Mouse (Mus musculus) layer of hippocampus, adult 2 months (tissue): ENCODE measurements at regions not wholly inside any gene's neighbourhood (a gene's known extent, or its start where the extent isn't known, plus 50 kb on each side); places are given as distances from the start of the nearest gene placed in this dataset.

Source experiments
- DNase-seq, 2 experiments: peaks; one replicate each; pipeline ENCODE4 v3.0.0; 2022; ENCODE audit warnings: low spot score in 2 of 2
- H3K27ac ChIP-seq: fragments of 200-600 bp; 2 replicates; pipeline ENCODE4 v1.8.1; 2022
- H3K4me3 ChIP-seq: fragments of 200-600 bp; 2 replicates; pipeline ENCODE4 v1.8.1; 2022; ENCODE audit warnings: mild to moderate bottlenecking
- CTCF ChIP-seq: fragments of 200-600 bp; conservative IDR thresholded peaks from 2 replicates; pipeline ENCODE4 v1.8.1; 2022; ENCODE audit warnings: antibody characterized with exemption, mild to moderate bottlenecking, moderate library complexity

DNA sequence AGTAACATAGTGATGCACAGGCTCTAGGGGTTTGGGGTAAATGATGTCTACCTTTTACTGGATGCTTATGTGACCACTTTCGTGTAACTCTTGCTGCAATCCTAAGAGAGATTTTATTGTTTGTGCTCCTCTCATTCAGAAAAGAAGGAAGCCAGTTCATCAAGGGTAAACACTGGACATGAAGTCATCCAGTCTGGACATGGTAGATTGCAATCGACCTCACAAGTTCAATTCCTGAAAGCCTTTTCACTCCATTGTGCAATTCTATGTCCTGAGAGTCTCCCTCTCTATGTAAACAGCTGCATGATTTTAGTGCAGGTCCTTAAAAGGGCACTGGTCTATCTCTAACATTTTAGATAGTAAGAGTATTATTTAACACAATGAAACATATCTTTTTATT is 73.5 kb upstream of the Gm16223 start:
- TF ChIP-seq CTCF: no peak
- Histone ChIP-seq H3K4me3 (no peak overlapping the region), H3K27ac (no peak overlapping the region)
- no peak for DNase-seq

DNA sequence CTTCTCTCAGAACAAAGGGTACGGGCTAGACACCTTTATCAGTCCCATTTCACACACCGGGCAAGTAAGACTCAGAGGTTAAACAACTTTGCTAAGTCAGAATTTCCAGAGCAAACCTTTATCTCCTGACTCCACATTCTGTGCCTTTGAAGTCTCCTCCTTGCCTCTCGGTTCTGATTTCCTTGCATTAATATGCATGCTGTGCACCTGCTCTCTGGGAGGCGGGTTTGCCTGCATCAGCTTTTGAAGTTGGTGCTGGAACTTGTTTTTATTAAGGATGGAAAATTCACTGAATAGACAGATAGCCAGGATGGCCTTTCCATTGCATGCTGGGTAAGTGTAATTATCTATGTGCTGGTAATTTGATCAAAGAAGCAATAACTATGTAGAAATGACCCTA is 84.2 kb upstream of the Gm16223 start:
- DNase-seq: no peak
- Histone ChIP-seq H3K4me3 (no peak overlapping the region), H3K27ac (no peak overlapping the region)
- TF ChIP-seq CTCF: no peak

DNA sequence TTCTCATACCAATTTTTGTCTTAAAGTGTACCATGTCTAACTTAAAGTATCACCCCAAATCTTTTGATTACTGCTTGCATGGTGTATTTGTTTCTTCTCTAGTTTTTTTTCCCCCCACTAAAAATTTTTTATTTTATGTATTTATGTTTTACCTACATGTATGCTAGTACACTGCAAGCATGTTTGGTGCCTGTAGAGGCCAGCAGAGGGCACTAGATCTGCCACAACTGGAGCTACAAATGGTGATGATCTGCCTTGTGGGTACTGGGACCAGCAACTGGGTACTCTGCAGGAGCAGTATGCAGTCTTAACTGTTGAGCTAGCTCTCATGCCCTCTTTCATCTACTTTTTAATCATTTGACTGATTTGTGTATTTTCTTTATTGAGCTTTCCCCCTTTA is 92.2 kb upstream of the Gm16223 start:
- Histone ChIP-seq H3K4me3 (no peak overlapping the region), H3K27ac (no peak overlapping the region)
- DNase-seq: no peak
- peak; percentile 50 for TF ChIP-seq CTCF

DNA sequence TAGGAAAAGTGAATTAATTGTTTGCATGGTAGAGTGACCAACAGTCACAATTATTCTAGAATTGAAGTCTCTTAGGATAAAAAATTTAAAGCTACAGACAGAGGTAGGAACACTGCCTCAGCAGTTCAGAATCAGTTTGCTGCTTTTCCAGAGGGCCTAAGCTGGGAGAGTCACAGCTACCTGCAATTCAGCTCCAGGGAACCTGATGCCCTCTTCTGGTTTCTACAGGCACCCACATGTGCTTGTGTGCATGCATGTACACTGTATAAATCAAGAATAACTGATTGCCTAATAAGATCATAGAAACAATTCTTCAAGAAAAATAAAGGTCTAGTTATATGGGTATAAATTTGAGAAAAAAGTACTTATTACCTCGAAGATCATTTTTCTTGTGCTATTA is 96.6 kb upstream of the Gm16223 start:
- DNase-seq: peak in 1 of 2 experiments; percentile 12
- Histone ChIP-seq H3K27ac (no peak overlapping the region), H3K4me3 (no peak overlapping the region)
- peak; percentile 73 for TF ChIP-seq CTCF

DNA sequence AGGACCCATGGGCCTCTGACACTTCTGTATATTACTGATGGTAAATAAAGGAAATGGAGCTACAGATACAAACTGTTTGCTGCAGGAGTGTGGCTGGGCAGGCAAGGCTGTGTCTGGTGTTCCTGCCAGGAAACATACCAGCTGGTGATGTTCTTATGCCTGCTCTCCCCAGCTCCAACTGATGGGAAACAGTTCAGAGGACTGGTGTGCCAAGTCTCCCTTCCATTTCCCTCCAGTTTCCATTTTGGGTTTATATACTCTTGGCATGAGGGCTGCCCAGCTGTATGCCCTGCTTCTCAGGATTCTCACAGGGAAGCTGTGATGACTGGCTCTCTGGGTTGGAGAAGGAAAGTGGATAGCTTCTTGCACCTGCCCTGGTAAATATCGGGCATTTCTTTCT is 100.8 kb upstream of the Gm16223 start:
- no peak for TF ChIP-seq CTCF
- Histone ChIP-seq H3K27ac (no peak overlapping the region), H3K4me3 (no peak overlapping the region)
- peak; percentile 18 to 34 for DNase-seq

DNA sequence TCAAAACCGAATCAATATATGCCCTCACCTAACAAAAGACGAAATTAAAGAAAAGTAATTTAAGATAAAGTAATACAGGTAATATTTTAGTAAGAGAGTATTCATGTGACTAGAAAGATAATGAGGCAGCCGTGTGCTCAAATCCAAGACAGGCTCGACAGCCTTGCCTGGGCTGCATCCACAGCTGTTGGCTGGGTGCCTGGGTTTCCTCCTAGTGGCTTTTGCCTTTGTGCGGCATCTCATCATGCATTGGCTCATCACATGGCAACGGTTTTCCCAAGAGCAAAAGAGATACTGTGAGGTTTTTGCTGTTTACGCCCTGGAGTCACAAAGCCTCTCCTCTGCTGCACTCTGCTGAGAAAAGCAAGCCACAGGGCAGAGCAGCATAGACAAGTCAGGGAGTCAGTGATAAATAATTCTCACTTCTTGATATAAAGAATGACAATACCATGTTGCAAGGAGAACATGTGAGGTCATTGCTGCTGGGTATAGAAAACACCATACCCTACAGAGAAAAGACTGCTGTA is 103.1 kb upstream of the Bod1l start:
- no peak for TF ChIP-seq CTCF
- H3K27ac ChIP-seq: no peak overlapping the region
- DNase-seq: no peak
- no peak overlapping the region for H3K4me3 ChIP-seq

DNA sequence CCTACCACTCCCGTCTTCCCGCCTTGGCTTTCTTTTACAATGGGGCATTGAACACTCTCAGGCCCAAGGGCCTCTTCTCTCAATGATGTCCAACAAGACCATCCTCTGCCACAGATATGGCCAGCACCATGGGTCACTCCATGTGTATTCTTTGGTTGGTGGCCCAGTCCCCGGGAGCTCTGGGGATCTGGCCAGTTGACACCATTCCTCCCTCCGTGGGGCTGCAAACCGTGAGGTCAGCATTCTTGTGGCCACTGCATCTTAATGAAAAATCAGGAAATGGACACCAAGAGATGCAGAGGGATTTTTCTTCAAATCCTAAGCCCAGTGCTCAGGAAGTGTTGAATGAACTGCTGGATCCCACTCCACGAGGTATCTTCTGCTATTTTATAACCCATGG is 99.3 kb upstream of the Bod1l start:
- TF ChIP-seq CTCF: no peak
- no peak overlapping the region for H3K4me3 ChIP-seq
- no peak for DNase-seq
- no peak overlapping the region for H3K27ac ChIP-seq

DNA sequence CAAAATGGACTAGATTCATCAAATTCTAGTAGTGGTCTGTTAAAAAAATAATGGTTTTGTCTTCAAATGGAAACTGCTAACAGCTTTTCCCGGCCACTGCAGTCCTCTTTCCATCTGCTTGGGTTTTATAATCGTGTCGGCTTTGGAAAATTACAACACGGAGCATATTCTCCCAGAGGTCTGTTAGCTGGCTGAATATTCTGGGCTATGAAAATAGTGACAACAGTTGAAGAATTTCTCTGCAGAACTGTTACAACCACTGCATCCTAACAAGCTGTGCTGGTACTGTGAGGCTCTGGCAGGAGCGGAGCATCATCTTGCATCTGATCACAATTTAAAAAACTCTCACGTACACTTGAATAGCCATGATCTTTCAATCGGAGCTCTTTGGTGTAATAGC is 98.0 kb upstream of the Bod1l start:
- Histone ChIP-seq H3K27ac (peak overlapping the region; percentile 79), H3K4me3 (no peak overlapping the region)
- TF ChIP-seq CTCF: no peak
- peak; percentile 51 to 71 for DNase-seq

DNA sequence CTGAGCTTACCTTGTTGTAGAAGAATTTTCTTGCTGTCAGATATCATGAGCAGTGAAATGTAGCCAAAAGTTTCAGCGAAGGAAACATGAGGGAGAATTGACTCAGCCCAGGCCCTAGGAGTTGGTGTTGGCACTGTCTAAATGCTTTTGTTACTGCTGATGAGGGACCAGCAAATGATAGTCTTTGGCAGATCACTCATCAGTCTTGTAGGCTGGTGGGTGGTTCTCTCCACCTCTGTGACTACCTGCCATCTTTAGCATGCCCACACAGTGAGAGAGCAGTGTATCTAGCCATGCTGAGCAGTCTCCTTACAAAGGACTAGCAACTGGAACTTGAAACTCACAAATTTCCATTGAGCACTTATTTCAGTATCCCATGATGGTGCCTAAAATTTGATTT is 97.1 kb upstream of the Bod1l start:
- DNase-seq: no peak
- TF ChIP-seq CTCF: no peak
- Histone ChIP-seq H3K27ac (peak overlapping the region; percentile 79), H3K4me3 (no peak overlapping the region)

DNA sequence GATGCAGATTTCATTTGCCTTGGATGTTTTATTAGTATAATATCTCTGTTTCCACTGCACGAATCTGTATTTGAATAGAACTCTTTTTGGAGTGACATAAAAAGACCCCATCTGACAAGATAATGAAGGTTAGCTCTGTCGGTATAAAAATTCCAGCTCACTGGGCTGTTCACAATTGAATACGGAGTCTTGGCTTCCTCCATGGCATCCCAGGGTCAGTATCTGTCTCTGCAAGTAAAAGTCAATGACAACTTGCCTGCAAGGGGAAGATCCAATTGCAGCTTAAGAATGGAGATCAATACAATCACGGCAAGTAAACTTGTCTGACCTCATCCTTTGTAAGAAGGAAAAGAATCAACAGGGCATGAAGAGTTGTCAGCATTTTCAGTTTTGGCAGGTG is 95.6 kb upstream of the Bod1l start:
- DNase-seq: no peak
- no peak overlapping the region for H3K4me3 ChIP-seq
- TF ChIP-seq CTCF: no peak
- no peak overlapping the region for H3K27ac ChIP-seq

DNA sequence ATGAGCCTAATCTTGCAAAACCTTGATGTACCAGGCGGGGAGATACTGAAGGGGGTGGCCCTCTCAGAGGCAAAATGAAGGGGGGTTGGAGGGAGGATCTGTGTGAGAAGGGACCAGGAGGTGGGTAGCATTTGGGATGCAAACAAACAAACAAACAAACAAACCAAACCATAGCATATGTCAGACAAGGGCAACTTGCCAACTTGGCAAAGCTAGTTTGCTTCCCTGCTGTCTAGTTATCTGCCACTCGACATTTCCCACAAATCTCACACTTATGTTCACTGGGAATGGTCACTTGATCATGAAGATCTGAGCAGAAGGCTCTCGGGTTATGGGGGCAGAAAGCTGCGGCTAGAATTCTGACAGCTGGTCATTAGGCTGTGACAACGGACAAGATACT is 65.9 kb upstream of the Bod1l start:
- TF ChIP-seq CTCF: no peak
- no peak overlapping the region for H3K27ac ChIP-seq
- no peak overlapping the region for H3K4me3 ChIP-seq
- no peak for DNase-seq

DNA sequence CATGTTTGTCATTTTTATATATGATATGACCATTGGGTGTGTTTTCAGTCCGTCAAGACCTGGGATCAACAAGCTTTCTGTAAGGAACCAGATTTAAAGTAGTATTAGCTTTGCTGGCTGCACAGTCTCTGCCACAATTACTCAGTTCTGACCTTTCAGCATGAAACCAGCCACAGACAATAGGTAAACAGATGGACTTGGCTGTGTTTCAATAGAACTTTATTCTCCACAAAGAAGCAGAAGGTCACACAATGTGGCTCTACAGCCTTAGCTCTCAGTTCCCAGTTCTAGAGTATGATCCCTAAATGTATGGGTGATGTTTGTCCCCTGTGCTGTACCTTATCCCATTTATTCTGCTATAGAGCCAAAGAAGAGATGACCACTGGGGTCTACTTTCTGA is 63.6 kb upstream of the Bod1l start:
- no peak for TF ChIP-seq CTCF
- Histone ChIP-seq H3K27ac (no peak overlapping the region), H3K4me3 (no peak overlapping the region)
- DNase-seq: no peak

DNA sequence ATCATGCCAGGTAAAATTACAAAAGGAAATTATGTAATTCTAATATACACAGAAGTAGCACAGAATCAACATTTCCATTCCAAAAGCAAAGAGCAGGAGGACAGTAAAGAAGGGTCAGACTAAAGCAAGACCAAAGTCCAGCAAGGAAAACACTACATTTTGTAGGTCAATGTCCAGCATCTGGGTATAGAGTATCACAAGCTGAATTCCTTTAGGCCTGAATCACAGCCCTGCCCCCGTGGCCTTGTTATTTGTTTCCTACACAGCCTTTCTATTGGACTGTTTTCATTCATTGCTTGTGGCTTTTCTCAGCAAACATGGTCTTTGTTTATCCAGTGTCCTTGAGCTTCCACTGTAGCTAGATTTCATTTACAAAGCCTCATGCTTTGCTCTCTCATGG is 60.4 kb upstream of the Bod1l start:
- no peak for DNase-seq
- TF ChIP-seq CTCF: no peak
- Histone ChIP-seq H3K4me3 (no peak overlapping the region), H3K27ac (no peak overlapping the region)

DNA sequence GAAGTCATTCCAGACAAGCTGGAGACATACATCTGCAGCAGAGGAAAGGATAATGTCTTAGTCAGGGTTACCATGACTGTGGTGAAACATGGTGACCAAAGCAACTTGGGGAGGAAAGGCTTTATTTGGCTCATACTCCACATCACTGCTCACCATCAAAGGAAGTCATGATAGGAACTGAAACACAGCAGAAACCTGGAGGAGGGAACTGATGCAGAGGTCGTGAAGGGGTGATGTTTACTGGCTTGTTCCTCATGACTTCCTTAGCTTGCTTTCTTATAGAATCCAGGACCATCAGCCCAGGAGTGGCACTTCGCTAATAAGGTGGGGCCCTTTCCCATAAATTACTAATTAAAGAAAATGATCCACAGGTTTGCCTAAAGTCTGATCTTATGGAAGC is 55.1 kb upstream of the Bod1l start:
- no peak overlapping the region for H3K27ac ChIP-seq
- no peak for DNase-seq
- no peak overlapping the region for H3K4me3 ChIP-seq
- no peak for TF ChIP-seq CTCF

DNA sequence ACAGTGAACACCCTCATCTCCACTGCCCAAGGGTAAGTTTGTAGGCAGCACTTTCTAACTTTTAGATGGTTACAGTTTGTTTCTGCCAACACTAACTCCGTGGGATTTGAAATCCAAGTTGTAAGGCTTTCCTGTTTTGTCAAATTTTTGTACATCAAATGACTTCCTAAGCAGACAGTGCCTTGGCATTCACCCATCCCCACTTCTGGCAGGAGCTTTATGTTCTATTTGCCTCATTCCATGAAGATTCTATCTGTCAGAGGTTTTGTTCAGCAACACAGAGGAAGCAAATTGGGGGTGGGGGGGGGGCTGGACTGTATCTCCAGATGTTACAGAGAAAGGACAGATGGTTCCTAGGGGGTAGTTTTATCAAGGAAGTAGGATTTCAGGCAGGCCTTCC is 54.6 kb upstream of the Bod1l start:
- DNase-seq: peak; percentile 18 to 55
- no peak for TF ChIP-seq CTCF
- Histone ChIP-seq H3K27ac (no peak overlapping the region), H3K4me3 (no peak overlapping the region)
